Mouse (Mus musculus) ES-E14 (cell line): ENCODE data around the gene Ripply1.

ENCODE experiments used
- MAFK ChIP-seq: IDR thresholded peaks from 2 replicates; pipeline ENCODE4 v1.6.1; 2014; ENCODE audit warnings: mild to moderate bottlenecking, low read depth, low read length, inconsistent platforms; ENCODE audit not compliant: insufficient read depth
- ZC3H11A ChIP-seq: IDR thresholded peaks from 2 replicates; pipeline ENCODE4 v1.6.1; 2012; ENCODE audit warnings: low read depth, mild to moderate bottlenecking, inconsistent platforms, low read length, borderline replicate concordance

- no peak for TF ChIP-seq ZC3H11A
- no peak for TF ChIP-seq MAFK
Measured at GRCm38 (mm10) chrX:139808085-139808484, 25.9 kb upstream of the Ripply1 start.
